Mouse (Mus musculus) C2C12 (cell line): ENCODE measurements at regions not wholly inside any gene's neighbourhood (a gene's known extent, or its start where the extent isn't known, plus 50 kb on each side); places are given as distances from the start of the nearest gene placed in this dataset.

ENCODE experiments used
- H3K27me3 ChIP-seq: one replicate; pipeline ENCODE4 v1.6.1; 2011; ENCODE audit not compliant: control insufficient read depth, insufficient read depth, insufficient read length
- H3K36me3 ChIP-seq: one replicate; pipeline ENCODE4 v1.6.1; 2011; ENCODE audit not compliant: control insufficient read depth, insufficient read depth
- H3K4me3 ChIP-seq: one replicate; pipeline ENCODE4 v1.5.1; 2011; ENCODE audit warnings: mild to moderate bottlenecking, control low read depth; ENCODE audit not compliant: poor library complexity, insufficient read depth, severe bottlenecking
- H3K79me2 ChIP-seq: one replicate; pipeline ENCODE4 v1.6.1; 2011; ENCODE audit not compliant: control insufficient read depth, insufficient read depth
- H3K79me3 ChIP-seq: one replicate; pipeline ENCODE4 v1.6.1; 2011; ENCODE audit warnings: low read depth, control low read depth
- H3ac ChIP-seq: one replicate; pipeline ENCODE3; 2011; ENCODE audit warnings: low read depth; ENCODE audit not compliant: control insufficient read depth, insufficient read length
- CEBPB ChIP-seq: IDR thresholded peaks from one replicate; pipeline ENCODE4 v1.6.1; 2011; ENCODE audit warnings: low read depth, mild to moderate bottlenecking, control low read depth, moderate library complexity
- CTCF ChIP-seq: IDR thresholded peaks from one replicate; pipeline ENCODE4 v1.5.1; 2011; ENCODE audit not compliant: control insufficient read depth, insufficient read depth, insufficient read length
- FOSL1 ChIP-seq: IDR thresholded peaks from one replicate; pipeline ENCODE4 v1.8.0; 2011; ENCODE audit warnings: mild to moderate bottlenecking, low read length; ENCODE audit not compliant: poor library complexity, insufficient read depth, severe bottlenecking
- MAX ChIP-seq: IDR thresholded peaks from one replicate; pipeline ENCODE4 v1.6.1; 2011; ENCODE audit warnings: mild to moderate bottlenecking, control low read depth
- MYOD1 ChIP-seq: IDR thresholded peaks from one replicate; pipeline ENCODE4 v1.6.1; 2011; ENCODE audit warnings: low read depth; ENCODE audit not compliant: control insufficient read depth, insufficient read length
- MYOG ChIP-seq: IDR thresholded peaks from one replicate; pipeline ENCODE4 v1.6.1; 2011; ENCODE audit not compliant: control insufficient read depth, insufficient read length; ENCODE audit errors: extremely low read depth
- USF1 ChIP-seq: IDR thresholded peaks from one replicate; pipeline ENCODE4 v1.6.1; 2011; ENCODE audit warnings: low read depth, mild to moderate bottlenecking, control low read depth, moderate library complexity

DNA sequence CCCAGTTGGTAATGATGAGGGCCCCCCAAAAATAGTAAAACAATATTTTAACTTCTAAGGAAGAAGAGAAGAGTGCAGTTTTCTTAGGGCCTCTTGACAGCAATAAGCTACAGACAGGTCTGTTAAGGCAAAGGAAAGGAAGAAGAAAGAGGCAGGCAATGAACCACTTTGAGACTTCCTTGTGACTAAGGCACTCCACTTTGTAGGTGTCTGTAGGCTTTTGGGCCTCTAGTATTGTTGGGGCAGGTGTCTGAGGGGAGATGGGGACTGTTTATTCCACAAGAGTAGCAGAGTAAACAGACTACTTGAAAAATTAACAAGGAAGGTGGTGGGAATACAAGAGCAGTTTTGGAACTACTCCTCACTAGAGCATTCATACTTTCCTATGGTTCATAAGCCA is 287.9 kb downstream of the Ets1 start:
- no peaks in the 10 kb centered on the region for H3K36me3 ChIP-seq
- no peak for TF ChIP-seq MYOD1
- no peak for TF ChIP-seq USF1
- TF ChIP-seq MYOG: no peak
- no peak for TF ChIP-seq CEBPB
- no peak for TF ChIP-seq FOSL1
- no peak for TF ChIP-seq CTCF
- no peak for TF ChIP-seq MAX
- H3K4me3 ChIP-seq: no peak overlapping the region
- H3K79me3 ChIP-seq: no peaks in the 10 kb centered on the region
- H3K79me2 ChIP-seq: no peaks in the 10 kb centered on the region
- no peak overlapping the region for H3ac ChIP-seq
- no peaks in the 10 kb centered on the region for H3K27me3 ChIP-seq

GRCm38 (mm10) chr9:32924333-32924886 is 288.4 kb downstream of the Ets1 start:
- no peak for TF ChIP-seq MYOG
- no peak for TF ChIP-seq CEBPB
- no peak for TF ChIP-seq MAX
- no peaks in the 10 kb centered on the region for H3K79me2 ChIP-seq
- H3K4me3 ChIP-seq: no peak overlapping the region
- no peaks in the 10 kb centered on the region for H3K36me3 ChIP-seq
- H3ac ChIP-seq: no peak overlapping the region
- no peaks in the 10 kb centered on the region for H3K27me3 ChIP-seq
- H3K79me3 ChIP-seq: no peaks in the 10 kb centered on the region

DNA sequence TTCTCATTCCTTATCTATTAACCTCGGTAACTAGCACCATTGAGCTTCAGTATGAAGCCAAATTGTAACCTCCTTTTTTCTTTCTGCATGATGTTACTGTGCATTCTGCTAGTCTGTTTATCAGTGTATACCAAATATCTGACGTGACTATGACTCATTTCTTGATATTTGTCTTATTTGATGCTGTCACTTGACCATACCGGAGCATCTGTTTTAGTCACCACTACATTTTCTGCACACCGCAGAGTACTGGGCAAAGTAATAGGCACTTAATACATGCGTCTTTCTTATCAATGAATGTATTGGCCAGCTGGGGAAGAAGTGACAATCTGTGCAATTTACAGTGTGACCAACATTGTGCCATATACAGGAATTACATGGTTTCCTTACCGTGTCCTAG is 289.0 kb downstream of the Ets1 start:
- TF ChIP-seq CEBPB: no peak
- TF ChIP-seq MYOG: no peak
- TF ChIP-seq CTCF: no peak
- no peak for TF ChIP-seq FOSL1
- no peak for TF ChIP-seq MAX
- TF ChIP-seq USF1: no peak
- TF ChIP-seq MYOD1: no peak
- Histone ChIP-seq H3K79me2 (no peaks in the 10 kb centered on the region), H3K79me3 (no peaks in the 10 kb centered on the region), H3K27me3 (no peaks in the 10 kb centered on the region), H3K36me3 (no peaks in the 10 kb centered on the region), H3K4me3 (no peak overlapping the region), H3ac (no peak overlapping the region)

DNA sequence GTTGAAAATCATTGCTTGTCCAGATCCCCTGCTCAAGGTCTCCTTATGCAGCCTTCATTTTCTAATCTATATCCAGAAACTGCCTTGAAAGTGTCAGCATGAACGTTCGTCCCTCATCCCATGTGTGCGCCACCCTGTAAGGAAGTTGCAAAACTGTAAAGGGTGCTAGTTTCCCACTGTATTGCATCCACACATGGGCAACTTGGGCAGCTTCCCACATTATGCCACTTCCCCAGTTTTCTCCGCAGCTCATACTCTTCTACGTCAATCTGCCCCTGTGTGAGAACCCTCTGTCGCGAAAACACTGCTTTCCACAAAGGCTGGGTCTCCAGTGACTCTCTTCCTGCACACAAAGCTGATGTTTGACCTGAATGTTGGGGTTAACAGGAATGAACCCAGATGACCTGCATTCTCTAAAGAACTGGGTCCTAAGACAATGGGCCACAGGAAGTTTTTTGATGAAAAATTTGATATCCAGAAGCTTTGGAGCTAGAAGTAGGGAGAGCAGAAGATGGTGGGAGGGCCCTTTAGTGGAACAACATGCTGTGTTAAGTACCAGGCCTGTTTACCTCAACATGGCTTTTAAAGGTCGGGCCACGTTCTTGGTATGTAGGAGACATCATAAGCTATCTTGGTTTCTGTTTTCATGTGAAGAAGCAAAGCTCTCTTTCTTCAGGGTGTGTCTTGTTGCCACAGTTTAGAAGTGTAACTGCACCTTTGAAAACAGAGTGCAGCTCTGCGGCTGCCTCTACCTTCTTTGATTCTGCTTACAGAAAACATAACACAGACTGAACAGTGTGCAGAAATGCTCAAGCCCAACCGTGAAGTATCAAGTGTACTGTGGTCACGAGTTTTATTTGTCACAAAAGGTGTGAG is 289.9 kb downstream of the Ets1 start:
- no peak for TF ChIP-seq FOSL1
- TF ChIP-seq MYOD1: no peak
- TF ChIP-seq CEBPB: no peak
- TF ChIP-seq USF1: no peak
- TF ChIP-seq CTCF: no peak
- TF ChIP-seq MAX: no peak
- TF ChIP-seq MYOG: no peak
- Histone ChIP-seq H3K4me3 (no peak overlapping the region), H3K79me2 (no peaks in the 10 kb centered on the region), H3K27me3 (no peaks in the 10 kb centered on the region), H3ac (no peak overlapping the region), H3K79me3 (no peaks in the 10 kb centered on the region), H3K36me3 (no peaks in the 10 kb centered on the region)

GRCm38 (mm10) chr9:32927656-32928055 is 291.6 kb downstream of the Ets1 start:
- Histone ChIP-seq H3K27me3 (no peaks in the 10 kb centered on the region), H3K79me3 (no peaks in the 10 kb centered on the region), H3K36me3 (no peaks in the 10 kb centered on the region), H3ac (no peak overlapping the region), H3K4me3 (no peak overlapping the region), H3K79me2 (no peaks in the 10 kb centered on the region)
- TF ChIP-seq CTCF (no peak), MAX (no peak), MYOG (no peak), USF1 (no peak), FOSL1 (no peak), CEBPB (no peak), MYOD1 (no peak)

GRCm38 (mm10) chr9:32928289-32929000 is 292.4 kb downstream of the Ets1 start:
- no peak overlapping the region for H3ac ChIP-seq
- H3K79me2 ChIP-seq: no peaks in the 10 kb centered on the region
- TF ChIP-seq CEBPB: no peak
- no peak for TF ChIP-seq CTCF
- no peak for TF ChIP-seq MYOG
- no peak for TF ChIP-seq MAX
- no peak for TF ChIP-seq USF1
- no peak for TF ChIP-seq MYOD1
- TF ChIP-seq FOSL1: no peak
- no peaks in the 10 kb centered on the region for H3K79me3 ChIP-seq
- H3K27me3 ChIP-seq: no peaks in the 10 kb centered on the region
- no peaks in the 10 kb centered on the region for H3K36me3 ChIP-seq
- no peak overlapping the region for H3K4me3 ChIP-seq
